Mouse (Mus musculus): ENCODE results near the gene Bcl6b.

DNA sequence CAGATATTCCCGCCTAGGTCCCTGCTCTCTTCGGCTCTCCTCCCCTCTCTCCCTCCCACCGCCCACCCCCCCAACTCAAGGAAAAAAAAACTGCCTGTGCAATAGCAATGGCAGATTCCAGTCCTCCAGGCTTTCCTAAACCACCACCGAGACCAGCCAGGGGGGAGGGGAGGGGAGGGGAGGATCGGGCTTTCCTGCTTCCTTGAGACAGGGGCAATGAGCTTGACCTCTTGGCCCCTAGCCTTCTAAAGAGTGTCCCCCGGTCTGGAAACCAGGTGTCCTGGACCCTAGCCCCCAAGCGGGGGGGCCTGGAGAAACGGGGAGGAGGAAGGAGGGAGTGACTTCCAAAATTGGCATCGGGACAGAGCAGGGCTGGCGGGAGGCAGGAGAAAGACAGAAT lies 2.9 kb upstream of the Bcl6b start:
- TF ChIP-seq CTCF (IDR thresholded peaks at IDR 0.05; ENCODE audit: borderline replicate concordance, control insufficient read depth, extremely low read depth, insufficient read depth, low read length, poor library complexity) (no peak), POLR2A (IDR thresholded peaks at IDR 0.05; ENCODE audit: control insufficient read depth, extremely low read depth, insufficient read depth, low read length, poor library complexity) (no peak)

All from thymus, adult 2 months (tissue).